Mouse (Mus musculus): ENCODE results near the gene Daam1. TPM values are rescaled to one million over a fixed set of nuclear protein-coding genes. Genes with fewer than 3 reads are reported as not detected.

Gene Daam1
- polyA plus RNA-seq, 1 experiment from 2014 or later = 15.3 TPM

DNA sequence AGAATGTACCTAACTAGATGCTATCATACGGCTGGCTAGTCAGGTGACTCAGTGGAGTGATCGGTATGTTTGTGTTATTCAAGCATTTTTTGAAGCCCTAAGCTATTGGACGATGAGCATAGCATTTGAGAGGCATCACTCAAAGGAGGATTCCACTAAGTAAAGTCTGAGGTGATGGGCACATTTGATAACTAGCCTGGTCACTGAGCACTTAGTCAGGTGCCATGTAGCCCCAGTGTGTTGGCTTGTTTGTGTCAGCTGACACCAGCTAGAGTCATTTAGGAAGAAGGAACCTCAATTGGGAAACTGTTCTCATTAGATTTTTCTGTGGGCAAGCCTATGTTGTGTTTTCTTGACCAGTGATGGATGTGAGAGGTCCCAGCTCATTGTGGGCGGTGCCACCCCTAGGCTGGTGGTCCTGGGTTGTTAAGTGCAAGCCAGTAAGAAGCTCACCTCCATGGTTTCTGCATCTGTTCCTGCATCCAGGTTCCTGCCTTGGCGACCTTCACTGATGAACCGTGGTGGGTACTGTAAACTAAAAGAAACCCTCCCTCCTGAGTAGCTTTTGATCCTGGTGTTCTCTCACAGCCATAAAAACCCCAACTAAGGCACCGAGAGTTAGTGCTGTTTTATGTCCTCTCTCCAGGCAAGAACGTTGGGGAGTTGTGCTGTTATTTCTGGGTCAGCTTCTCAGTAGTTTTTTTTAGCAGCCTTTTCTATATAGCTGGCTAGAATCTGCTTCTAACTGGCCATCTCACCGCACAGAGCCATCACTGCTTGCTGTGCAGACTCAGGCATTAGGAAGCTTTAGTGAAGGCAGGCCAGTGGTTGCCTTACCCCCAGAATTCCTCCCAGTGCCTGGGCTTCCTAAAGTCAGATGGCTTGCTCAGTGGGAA, 36.7 kb downstream of the Daam1 start:
- no peak overlapping the region for H3K9ac ChIP-seq
- H3K36me3 ChIP-seq (ENCODE audit: insufficient read depth) = no peaks in the 10 kb centered on the region
- no peak for TF ChIP-seq CTCF (IDR thresholded peaks at IDR 0.05; ENCODE audit: low read depth)
- H3K4me1 ChIP-seq (ENCODE audit: insufficient read depth) = peaks cover 6% of the 10 kb centered on the region
- WGBS = 74% methylated on average over 9 of the region's 9 CpGs
- DNase-seq (no peak), ATAC-seq (ENCODE audit: insufficient read depth) (no peak)
- no peak overlapping the region for H3K4me2 ChIP-seq
- no peak overlapping the region for H3K27ac ChIP-seq (ENCODE audit: low read depth)
- no peaks in the 10 kb centered on the region for H3K27me3 ChIP-seq (ENCODE audit: insufficient read depth, low read length)
- H3K4me3 ChIP-seq (ENCODE audit: low read depth, low read length) = no peak overlapping the region
- no peaks in the 10 kb centered on the region for H3K9me3 ChIP-seq (ENCODE audit: low read depth, low read length)

DNA sequence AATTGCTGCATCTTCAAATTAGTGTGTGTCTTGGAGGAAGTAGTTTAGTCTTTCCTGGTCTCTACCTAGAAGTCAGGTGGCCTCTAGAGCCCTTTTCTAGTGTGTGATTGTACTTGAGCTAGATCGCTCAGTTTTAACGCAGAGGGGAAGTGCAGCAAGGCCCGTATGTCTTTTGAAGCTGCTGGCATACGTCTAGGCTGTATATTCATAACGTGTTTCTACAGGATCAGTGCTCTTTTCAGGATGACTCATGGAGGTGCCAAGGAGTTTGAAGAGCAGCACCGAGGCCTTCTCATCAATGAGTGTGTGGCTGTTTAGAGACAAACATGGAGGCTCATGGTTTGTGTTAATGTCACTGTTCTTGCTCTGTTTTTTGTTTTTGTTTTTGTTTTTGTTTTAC, 39.8 kb downstream of the Daam1 start:
- Histone ChIP-seq H3K9me3 (ENCODE audit: low read depth, low read length) (no peaks in the 10 kb centered on the region), H3K27ac (ENCODE audit: low read depth) (no peak overlapping the region), H3K4me1 (ENCODE audit: insufficient read depth) (no peaks in the 10 kb centered on the region; the same call in 1 of the 2 replicates), H3K4me2 (no peak overlapping the region), H3K27me3 (ENCODE audit: insufficient read depth, low read length) (no peaks in the 10 kb centered on the region), H3K4me3 (ENCODE audit: low read depth, low read length) (no peak overlapping the region), H3K9ac (no peak overlapping the region), H3K36me3 (ENCODE audit: insufficient read depth) (no peaks in the 10 kb centered on the region)
- ATAC-seq (ENCODE audit: insufficient read depth) (no peak), DNase-seq (no peak)
- TF ChIP-seq CTCF (IDR thresholded peaks at IDR 0.05; ENCODE audit: low read depth) = no peak
- 79% methylated on average over 6 of the region's 6 CpGs for WGBS

DNA sequence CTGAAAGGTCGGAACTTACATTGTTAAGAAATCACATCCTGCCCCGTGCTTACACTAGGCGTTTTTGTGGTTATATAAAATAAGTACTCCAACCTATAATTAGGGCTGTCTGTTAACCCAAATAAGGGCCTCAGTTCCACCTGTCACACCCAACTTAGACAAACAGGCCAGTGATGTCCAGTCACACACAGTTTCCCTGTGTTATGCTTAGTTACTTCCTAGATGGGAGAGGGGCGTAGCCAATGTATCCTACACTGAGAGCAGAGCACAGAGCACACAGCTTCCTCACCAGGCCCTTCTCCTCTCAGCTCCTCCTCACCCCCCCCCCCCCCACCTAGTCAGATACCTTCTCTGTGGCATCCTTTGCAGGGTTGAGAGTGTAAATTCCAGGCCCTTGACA, 41.5 kb downstream of the Daam1 start:
- ATAC-seq (ENCODE audit: insufficient read depth) = no peak
- no peak overlapping the region for H3K9ac ChIP-seq
- H3K36me3 ChIP-seq (ENCODE audit: insufficient read depth) = no peaks in the 10 kb centered on the region
- no peak overlapping the region for H3K27ac ChIP-seq (ENCODE audit: low read depth)
- no peak overlapping the region for H3K4me3 ChIP-seq (ENCODE audit: low read depth, low read length)
- no peak overlapping the region for H3K4me2 ChIP-seq
- no peak for DNase-seq
- TF ChIP-seq CTCF (IDR thresholded peaks at IDR 0.05; ENCODE audit: low read depth) = no peak
- no peaks in the 10 kb centered on the region for H3K27me3 ChIP-seq (ENCODE audit: insufficient read depth, low read length)
- WGBS = 61% methylated on average over 4 of the region's 4 CpGs
- H3K9me3 ChIP-seq (ENCODE audit: low read depth, low read length) = no peaks in the 10 kb centered on the region
- H3K4me1 ChIP-seq (ENCODE audit: insufficient read depth) = no peaks in the 10 kb centered on the region; the same call in 1 of the 2 replicates

DNA sequence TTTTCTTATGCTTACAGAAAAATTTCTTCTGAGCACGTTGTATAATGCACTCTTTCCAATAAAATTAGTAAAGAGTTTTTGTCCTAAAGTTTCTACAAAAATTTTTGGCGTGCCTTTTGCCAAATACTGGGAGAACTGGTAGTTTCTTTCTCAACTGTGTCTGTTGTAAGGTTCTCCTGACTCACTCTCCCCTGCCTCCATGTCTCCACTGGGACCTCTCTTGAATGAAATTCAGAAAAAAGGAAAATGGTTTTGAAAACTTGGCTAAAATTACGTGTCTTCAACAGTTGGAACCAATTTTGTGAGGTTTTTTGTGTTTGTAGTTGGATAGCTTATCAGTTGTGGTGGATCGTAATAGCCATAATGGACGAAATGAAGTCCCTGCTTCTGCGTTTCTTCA, 43.7 kb downstream of the Daam1 start:
- TF ChIP-seq CTCF (IDR thresholded peaks at IDR 0.05; ENCODE audit: low read depth) = no peak
- DNase-seq = no peak
- Histone ChIP-seq H3K4me2 (no peak overlapping the region), H3K27ac (ENCODE audit: low read depth) (no peak overlapping the region), H3K36me3 (ENCODE audit: insufficient read depth) (no peaks in the 10 kb centered on the region), H3K4me3 (ENCODE audit: low read depth, low read length) (no peak overlapping the region), H3K9ac (no peak overlapping the region), H3K9me3 (ENCODE audit: low read depth, low read length) (no peaks in the 10 kb centered on the region), H3K4me1 (ENCODE audit: insufficient read depth) (no peaks in the 10 kb centered on the region; the same call in 1 of the 2 replicates), H3K27me3 (ENCODE audit: insufficient read depth, low read length) (no peaks in the 10 kb centered on the region)
- 82% methylated on average over 6 of the region's 6 CpGs for WGBS
- no peak for ATAC-seq (ENCODE audit: insufficient read depth)

DNA sequence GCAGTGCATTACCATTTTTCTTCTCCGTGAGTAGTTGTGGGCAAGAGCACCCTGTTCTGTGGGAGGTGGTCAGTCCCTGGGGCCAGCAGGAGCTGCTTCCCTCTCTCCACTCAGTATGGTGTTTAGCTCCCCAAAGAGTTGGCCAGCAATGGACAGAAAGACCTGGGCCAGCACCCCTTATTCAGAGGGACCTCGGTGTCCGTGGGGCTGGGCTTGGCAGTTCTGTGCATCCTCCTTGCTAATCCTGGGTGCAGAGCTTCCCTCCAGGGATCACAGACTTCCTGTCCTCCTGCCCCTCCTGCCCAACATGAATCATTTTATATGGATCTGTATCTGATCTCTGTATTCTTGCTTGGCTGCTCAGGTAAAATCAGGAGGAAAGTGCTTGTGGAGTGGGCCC, 44.1 kb downstream of the Daam1 start:
- no peak overlapping the region for H3K4me3 ChIP-seq (ENCODE audit: low read depth, low read length)
- DNase-seq (no peak), ATAC-seq (ENCODE audit: insufficient read depth) (no peak)
- H3K4me1 ChIP-seq (ENCODE audit: insufficient read depth) = no peaks in the 10 kb centered on the region
- H3K27ac ChIP-seq (ENCODE audit: low read depth) = no peak overlapping the region
- H3K9me3 ChIP-seq (ENCODE audit: low read depth, low read length) = no peaks in the 10 kb centered on the region
- 76% methylated on average over 3 of the region's 3 CpGs for WGBS
- H3K4me2 ChIP-seq = no peak overlapping the region
- no peaks in the 10 kb centered on the region for H3K36me3 ChIP-seq (ENCODE audit: insufficient read depth)
- H3K9ac ChIP-seq = no peak overlapping the region
- no peak for TF ChIP-seq CTCF (IDR thresholded peaks at IDR 0.05; ENCODE audit: low read depth)
- no peaks in the 10 kb centered on the region for H3K27me3 ChIP-seq (ENCODE audit: insufficient read depth, low read length)

DNA sequence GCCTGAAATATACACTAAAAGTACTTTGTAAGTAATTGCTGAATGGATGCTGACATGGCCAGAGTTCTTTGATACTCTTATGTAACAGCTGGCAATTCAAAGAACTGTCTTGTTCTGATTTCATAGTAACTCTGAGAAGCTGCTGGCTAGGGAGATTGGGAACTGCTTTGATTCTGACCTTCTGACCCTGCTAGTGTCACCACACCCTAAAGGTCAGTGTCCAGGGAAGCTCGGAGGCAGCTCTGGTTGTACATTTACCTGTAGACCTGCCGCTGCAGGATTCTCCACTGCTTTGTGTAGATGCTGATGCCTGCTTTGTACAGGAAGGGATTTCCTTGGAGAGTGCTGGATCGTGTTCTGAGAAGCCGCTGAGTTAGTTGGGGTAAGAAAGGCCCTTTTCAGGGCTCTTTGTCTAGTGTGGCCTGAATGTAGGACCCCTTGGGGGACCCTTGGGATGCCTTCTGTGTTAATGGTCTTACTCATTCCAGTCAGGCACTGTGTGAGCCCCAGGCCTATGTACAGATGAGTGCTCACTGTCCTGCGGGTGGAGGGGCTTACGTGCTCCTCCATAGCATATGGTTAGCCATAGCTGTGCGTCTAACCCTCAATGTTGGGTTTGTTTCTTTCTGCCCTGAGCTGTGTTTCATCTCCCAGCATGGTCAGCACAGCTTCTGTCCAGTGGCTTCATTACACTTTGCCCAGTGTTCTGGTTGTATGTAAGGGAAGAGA, 45.0 kb downstream of the Daam1 start:
- ATAC-seq (ENCODE audit: insufficient read depth) (no peak), DNase-seq (no peak)
- Histone ChIP-seq H3K4me3 (ENCODE audit: low read depth, low read length) (no peak overlapping the region), H3K36me3 (ENCODE audit: insufficient read depth) (no peaks in the 10 kb centered on the region), H3K27ac (ENCODE audit: low read depth) (no peak overlapping the region), H3K4me1 (ENCODE audit: insufficient read depth) (no peaks in the 10 kb centered on the region), H3K27me3 (ENCODE audit: insufficient read depth, low read length) (no peaks in the 10 kb centered on the region), H3K9ac (no peak overlapping the region), H3K9me3 (ENCODE audit: low read depth, low read length) (no peaks in the 10 kb centered on the region), H3K4me2 (no peak overlapping the region)
- no peak for TF ChIP-seq CTCF (IDR thresholded peaks at IDR 0.05; ENCODE audit: low read depth)
- WGBS = 81% methylated on average over 7 of the region's 7 CpGs

DNA sequence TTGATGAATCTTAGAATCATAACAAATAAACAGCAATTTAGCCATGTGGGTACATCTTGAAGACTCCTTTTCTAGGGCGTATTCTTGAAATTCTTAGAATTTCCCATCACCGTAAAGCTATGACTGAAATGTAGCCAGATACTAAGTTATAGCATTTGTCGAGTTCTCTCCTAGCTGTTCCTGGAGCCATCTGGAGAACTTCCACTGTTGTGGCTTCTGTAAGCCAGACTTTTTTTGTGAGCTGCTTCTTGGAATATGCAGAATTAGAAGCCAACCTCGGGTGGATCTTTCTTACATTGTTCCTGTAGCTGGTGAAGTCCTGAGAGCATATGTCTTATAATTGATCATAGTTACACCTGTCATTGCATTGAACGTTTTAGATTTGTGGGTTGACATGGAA, 50.1 kb downstream of the Daam1 start:
- Histone ChIP-seq H3K27ac (ENCODE audit: low read depth) (no peak overlapping the region), H3K4me2 (no peak overlapping the region), H3K9ac (no peak overlapping the region), H3K4me1 (ENCODE audit: insufficient read depth) (peaks cover 20% of the 10 kb centered on the region), H3K27me3 (ENCODE audit: insufficient read depth, low read length) (no peaks in the 10 kb centered on the region), H3K9me3 (ENCODE audit: low read depth, low read length) (no peaks in the 10 kb centered on the region), H3K36me3 (ENCODE audit: insufficient read depth) (no peaks in the 10 kb centered on the region), H3K4me3 (ENCODE audit: low read depth, low read length) (no peak overlapping the region)
- ATAC-seq (ENCODE audit: insufficient read depth) (no peak), DNase-seq (no peak)
- TF ChIP-seq CTCF (IDR thresholded peaks at IDR 0.05; ENCODE audit: low read depth) = no peak
- WGBS = 84% methylated on average over 5 of the region's 5 CpGs

Data from lung, embryonic 14.5 days (tissue).